12 mouse cellular contexts compared by ENCODE assay signal in the genomic region with DNA sequence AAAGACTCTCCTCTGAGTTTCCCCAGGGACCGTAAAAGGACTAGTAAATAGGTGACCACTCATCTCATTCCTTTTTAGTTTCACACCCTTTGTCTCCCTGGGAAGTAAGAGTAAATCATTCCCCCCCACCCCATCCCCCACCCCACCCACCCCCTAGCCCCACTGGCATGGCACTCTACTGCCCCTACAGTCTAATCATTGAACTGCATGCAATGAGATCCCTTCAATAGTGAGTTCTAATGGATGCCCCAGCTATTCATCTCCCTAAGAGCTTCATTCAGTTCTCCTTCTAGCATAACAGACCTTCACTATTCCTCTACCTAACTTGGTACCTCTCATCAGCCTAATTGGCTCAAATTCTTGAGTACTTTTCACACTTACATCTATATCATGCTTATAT. TPM values are rescaled to one million over a fixed set of nuclear protein-coding genes. Genes with fewer than 3 reads are reported as not detected.
DNase-seq lines count a peak whose midpoint lies in the region; ATAC-seq and TF ChIP-seq lines count a peak whose summit lies in the region.
"Had no signal": no experiment of that assay in that cellular context is flagged by ENCODE, and none has a peak within 500 bp of the region (broad histone marks: within the 10 kb centered on the region; RNA-seq: fewer than 3 reads in every experiment).

No protein-coding gene starts in this region.

- ATAC-seq in liver, postnatal 0 days: no peak
- no peak for ATAC-seq in liver, embryonic 12.5 days

- no peaks in the 10 kb centered on the region for H3K27me3 ChIP-seq in liver, postnatal 0 days (ENCODE audit: insufficient read depth, low read length)
- 0 out of 2 replicates have a peak, but pooled peaks cover 3% of the 10 kb centered on the region for H3K27me3 ChIP-seq in liver, embryonic 12.5 days (replicated peaks)
- 0 out of 2 replicates have a peak, but pooled peaks cover 2% of the 10 kb centered on the region for H3K27me3 ChIP-seq in E14TG2a.4 (ENCODE audit: insufficient read depth, low read length)

- H3K4me1 ChIP-seq in liver, postnatal 0 days (ENCODE audit: insufficient read depth): peaks cover 4% of the 10 kb centered on the region; the same call in 1 of the 2 replicates
- H3K4me1 ChIP-seq in liver, embryonic 12.5 days: peaks cover 30% of the 10 kb centered on the region
- H3K4me1 ChIP-seq in E14TG2a.4 (replicated peaks; ENCODE audit: low read depth, low read length): peaks cover 15% of the 10 kb centered on the region; the same call in 1 of the 2 replicates

- WGBS in liver, postnatal 0 days (ENCODE audit: insufficient replicate concordance): 85% methylated on average over 1 of the region's 1 CpGs
- WGBS in liver, embryonic 12.5 days (ENCODE audit: insufficient replicate concordance): 91% methylated on average over 1 of the region's 1 CpGs

- no peak overlapping the region for H3K9ac ChIP-seq in liver, postnatal 0 days (replicated peaks)
- H3K9ac ChIP-seq in liver, embryonic 12.5 days: no peak overlapping the region

- no peak for TF ChIP-seq EP300 in liver, postnatal 0 days (IDR thresholded peaks at IDR 0.05; ENCODE audit: low read depth)

- no peak overlapping the region for H3K27ac ChIP-seq in liver, postnatal 0 days (ENCODE audit: low read depth)
- H3K27ac ChIP-seq in liver, embryonic 12.5 days: no peak overlapping the region

- TF ChIP-seq CTCF in liver, postnatal 0 days (IDR thresholded peaks at IDR 0.05; ENCODE audit: low read depth): peak; percentile 64
- peak; percentile 19; the same call in 1 of the 2 replicates for TF ChIP-seq CTCF in E14TG2a.4 (conservative IDR thresholded peaks at IDR 0.05; ENCODE audit: low read length)

- H3K9me3 ChIP-seq in liver, postnatal 0 days (ENCODE audit: low read length): no peaks in the 10 kb centered on the region
- H3K9me3 ChIP-seq in liver, embryonic 12.5 days (replicated peaks): no peaks in the 10 kb centered on the region
- no peaks in the 10 kb centered on the region for H3K9me3 ChIP-seq in E14TG2a.4 (ENCODE audit: low read length)

- H3K4me3 ChIP-seq in liver, postnatal 0 days (ENCODE audit: low read depth, low read length): no peak overlapping the region
- H3K4me3 ChIP-seq in liver, embryonic 12.5 days: no peak overlapping the region
- H3K4me3 ChIP-seq in E14TG2a.4 (replicated peaks; ENCODE audit: low read length): no peak overlapping the region

- H3K4me2 ChIP-seq in liver, postnatal 0 days (ENCODE audit: low read depth, low read length): no peak overlapping the region
- H3K4me2 ChIP-seq in liver, embryonic 12.5 days: no peak overlapping the region

- DNase-seq in cerebellum, postnatal 10 days: peak; percentile 16 to 42
- DNase-seq in cerebellum, adult 9-10 months: no peak
- no peak for DNase-seq in liver, postnatal 0 days
- peak; percentile 50 for DNase-seq in induced T-regulatory cell, adult 2 months (ENCODE audit: low read depth)
- DNase-seq in spleen, postnatal 14 days (ENCODE audit: low spot score in 2 of 2): no peak
- DNase-seq in heart, adult 18-20 months: no peak
- DNase-seq: adrenal gland, postnatal 36 days; cerebellum, adult 11 months; heart, postnatal 4 days; right cerebral cortex, postnatal 4 days had no signal

- H3K36me3 ChIP-seq in liver, postnatal 0 days (replicated peaks; ENCODE audit: insufficient read depth, low read length): no peaks in the 10 kb centered on the region
- H3K36me3 ChIP-seq in liver, embryonic 12.5 days: no peaks in the 10 kb centered on the region
- H3K36me3 ChIP-seq in E14TG2a.4 (ENCODE audit: insufficient read depth, low read length): no peaks in the 10 kb centered on the region

RNA-seq across cellular contexts. Expression of a gene that starts 20.9 kb away (rescaled TPM):
- 12.8 and 14.2 TPM in 2 replicates for polyA plus RNA-seq in liver, postnatal 0 days (2015; fragmentation: Nextera tagmentation; extraction: Ambion mirVana)
- 9.2 and 10.0 TPM in 2 replicates for polyA plus RNA-seq in liver, embryonic 12.5 days (2016; fragmentation: Nextera tagmentation; extraction: Ambion mirVana)
- total RNA-seq in heart, adult 18-20 months (2021): 1 to 10 TPM; 5.0 to 6.4 TPM

RNA-seq across cellular contexts. Expression of a gene that starts 33.7 kb away (rescaled TPM):
- 52.5 and 62.2 TPM in 2 replicates for polyA plus RNA-seq in liver, postnatal 0 days (2015; fragmentation: Nextera tagmentation; extraction: Ambion mirVana)
- polyA plus RNA-seq in liver, embryonic 12.5 days (2016; fragmentation: Nextera tagmentation; extraction: Ambion mirVana): 0.53 and 0.75 TPM in 2 replicates
- total RNA-seq in heart, adult 18-20 months (2021): 1 to 10 TPM; 5.8 to 7.8 TPM

Comparison
In these comparisons a context has a peak if more than half of its experiments do, and no peak if none do; other contexts are left out.
1. DNase-seq: peak in cerebellum, postnatal 10 days (2 of 2) and induced T-regulatory cell, adult 2 months (single experiment); none in cerebellum, adult 9-10 months (single experiment), liver, postnatal 0 days (single experiment), spleen, postnatal 14 days (0 of 2) and heart, adult 18-20 months (0 of 2).
2. RNA of a gene that starts 33.7 kb away (polyA plus RNA-seq): 52.5 to 62.2 TPM in liver, postnatal 0 days; 0.53 to 0.75 TPM in liver, embryonic 12.5 days; every median in the first group is over 10 times any median in the second.